Mouse (Mus musculus): ENCODE results near the gene Rdh16. TPM values are rescaled to one million over a fixed set of nuclear protein-coding genes. Genes with fewer than 3 reads are reported as not detected.

Gene Rdh16
- polyA plus RNA-seq, 1 experiment from 2014 or later, result 0.07 TPM

Other genes with a start within 250 kb of the Rdh16 start
- gene Lrp1, start 180.0 kb upstream of the Rdh16 start, polyA plus RNA-seq (2014; fragmentation: Nextera tagmentation; extraction: Ambion mirVana), result 110 and 131 TPM in 2 replicates
- 1.4 and 4.0 TPM in 2 replicates for gene Stat6, start 158.2 kb upstream of the Rdh16 start, polyA plus RNA-seq (2014; fragmentation: Nextera tagmentation; extraction: Ambion mirVana)
- gene Nemp1, start 134.3 kb upstream of the Rdh16 start, polyA plus RNA-seq (2014; fragmentation: Nextera tagmentation; extraction: Ambion mirVana), result 2.6 and 3.5 TPM in 2 replicates
- gene Nab2, start 132.6 kb upstream of the Rdh16 start, polyA plus RNA-seq (2014; fragmentation: Nextera tagmentation; extraction: Ambion mirVana), result 0.93 and 1.2 TPM in 2 replicates
- 0.62 TPM in 1 of 2 replicates, not detected in the other for gene Myo1a, start 96.0 kb upstream of the Rdh16 start, polyA plus RNA-seq (2014; fragmentation: Nextera tagmentation; extraction: Ambion mirVana)
- gene Tac2, start 76.7 kb upstream of the Rdh16 start, polyA plus RNA-seq (2014; fragmentation: Nextera tagmentation; extraction: Ambion mirVana), result not detected in 2 replicates
- gene Zbtb39, start 61.6 kb upstream of the Rdh16 start, polyA plus RNA-seq (2014; fragmentation: Nextera tagmentation; extraction: Ambion mirVana), result 5.5 and 6.2 TPM in 2 replicates
- 0.53 and 0.67 TPM in 2 replicates for gene Gpr182, start 49.4 kb upstream of the Rdh16 start, polyA plus RNA-seq (2014; fragmentation: Nextera tagmentation; extraction: Ambion mirVana)
- gene Rdh1, start 41.4 kb upstream of the Rdh16 start, polyA plus RNA-seq (2014; fragmentation: Nextera tagmentation; extraction: Ambion mirVana), result 0.07 TPM in 1 of 2 replicates, not detected in the other
- not detected in 2 replicates for gene Rdh16f1, start 41.4 kb upstream of the Rdh16 start, polyA plus RNA-seq (2014; fragmentation: Nextera tagmentation; extraction: Ambion mirVana)
- gene Rdh9, start 24.8 kb upstream of the Rdh16 start, polyA plus RNA-seq (2014; fragmentation: Nextera tagmentation; extraction: Ambion mirVana), result 0.13 and 0.22 TPM in 2 replicates
- not detected in 2 replicates for gene Rdh19, start 48.8 kb downstream of the Rdh16 start, polyA plus RNA-seq (2014; fragmentation: Nextera tagmentation; extraction: Ambion mirVana)
- gene Rdh16f2, start 65.3 kb downstream of the Rdh16 start, polyA plus RNA-seq (2014; fragmentation: Nextera tagmentation; extraction: Ambion mirVana), result not detected in 2 replicates
- not detected in 2 replicates for gene Rdh7, start 87.7 kb downstream of the Rdh16 start, polyA plus RNA-seq (2014; fragmentation: Nextera tagmentation; extraction: Ambion mirVana)
- gene Sdr9c7, start 97.4 kb downstream of the Rdh16 start, polyA plus RNA-seq (2014; fragmentation: Nextera tagmentation; extraction: Ambion mirVana), result not detected in 2 replicates
- not detected in 2 replicates for gene Hsd17b6, start 206.5 kb downstream of the Rdh16 start, polyA plus RNA-seq (2014; fragmentation: Nextera tagmentation; extraction: Ambion mirVana)
- 41.1 and 42.7 TPM in 2 replicates for gene Prim1, start 214.0 kb downstream of the Rdh16 start, polyA plus RNA-seq (2014; fragmentation: Nextera tagmentation; extraction: Ambion mirVana)
- 627 and 634 TPM in 2 replicates for gene Naca, start 234.4 kb downstream of the Rdh16 start, polyA plus RNA-seq (2014; fragmentation: Nextera tagmentation; extraction: Ambion mirVana)

All from midbrain, embryonic 14.5 days (tissue).